Mouse (Mus musculus): ENCODE results near the gene Rgl2. TPM values are rescaled to one million over a fixed set of nuclear protein-coding genes. Genes with fewer than 3 reads are reported as not detected.

The Rgl2 gene
- polyA plus RNA-seq, 1 experiment, result 3.1 TPM

- no peaks in the 10 kb centered on the region for H3K9me3 ChIP-seq (ENCODE audit: control insufficient read depth, low read length)
- H3K4me1 ChIP-seq (ENCODE audit: control insufficient read depth), result peaks cover 23% of the 10 kb centered on the region
- H3K4me3 ChIP-seq (replicated peaks), result no peak overlapping the region
- H3K36me3 ChIP-seq (ENCODE audit: control insufficient read depth), result peaks cover 62% of the 10 kb centered on the region
- TF ChIP-seq TAL1 (IDR thresholded peaks at IDR 0.05; ENCODE audit: low read length) (no peak), GATA1 (IDR thresholded peaks at IDR 0.05; ENCODE audit: low read length) (no peak)
- H3K27me3 ChIP-seq (ENCODE audit: control insufficient read depth), result no peaks in the 10 kb centered on the region
Measured at GRCm38 (mm10) chr17:33959948-33960347, 30.6 kb downstream of the Rgl2 start.

- Histone ChIP-seq H3K9me3 (ENCODE audit: control insufficient read depth, low read length) (no peaks in the 10 kb centered on the region), H3K36me3 (ENCODE audit: control insufficient read depth) (peaks cover 70% of the 10 kb centered on the region), H3K27me3 (ENCODE audit: control insufficient read depth) (no peaks in the 10 kb centered on the region), H3K4me3 (replicated peaks) (no peak overlapping the region), H3K4me1 (ENCODE audit: control insufficient read depth) (peaks cover 9% of the 10 kb centered on the region)
- no peak for TF ChIP-seq TAL1 (IDR thresholded peaks at IDR 0.05; ENCODE audit: low read length)
- no peak for TF ChIP-seq GATA1 (IDR thresholded peaks at IDR 0.05; ENCODE audit: low read length)
Measured at GRCm38 (mm10) chr17:33962876-33963275, 33.5 kb downstream of the Rgl2 start.

- Histone ChIP-seq H3K4me1 (ENCODE audit: control insufficient read depth) (peaks cover 3% of the 10 kb centered on the region; the same call in 1 of the 2 replicates), H3K4me3 (replicated peaks) (no peak overlapping the region), H3K36me3 (ENCODE audit: control insufficient read depth) (peaks cover 46% of the 10 kb centered on the region), H3K9me3 (ENCODE audit: control insufficient read depth, low read length) (peaks cover 2% of the 10 kb centered on the region; the same call in 1 of the 2 replicates), H3K27me3 (ENCODE audit: control insufficient read depth) (no peaks in the 10 kb centered on the region; the same call in 1 of the 2 replicates)
- no peak for TF ChIP-seq TAL1 (IDR thresholded peaks at IDR 0.05; ENCODE audit: low read length)
- no peak for TF ChIP-seq GATA1 (IDR thresholded peaks at IDR 0.05; ENCODE audit: low read length)
Measured at GRCm38 (mm10) chr17:33965082-33965845, 35.9 kb downstream of the Rgl2 start.

GRCm38 (mm10) chr17:33965846-33966550 is 36.7 kb downstream of the Rgl2 start:
- no peak overlapping the region for H3K4me3 ChIP-seq (replicated peaks)
- peaks cover 3% of the 10 kb centered on the region; the same call in 1 of the 2 replicates for H3K9me3 ChIP-seq (ENCODE audit: control insufficient read depth, low read length)
- TF ChIP-seq GATA1 (IDR thresholded peaks at IDR 0.05; ENCODE audit: low read length) (no peak), TAL1 (IDR thresholded peaks at IDR 0.05; ENCODE audit: low read length) (no peak)
- peaks cover 3% of the 10 kb centered on the region; the same call in 1 of the 2 replicates for H3K4me1 ChIP-seq (ENCODE audit: control insufficient read depth)
- H3K36me3 ChIP-seq (ENCODE audit: control insufficient read depth), result peaks cover 40% of the 10 kb centered on the region
- H3K27me3 ChIP-seq (ENCODE audit: control insufficient read depth), result no peaks in the 10 kb centered on the region; the same call in 1 of the 2 replicates

- Histone ChIP-seq H3K4me3 (replicated peaks) (no peak overlapping the region), H3K9me3 (ENCODE audit: control insufficient read depth, low read length) (peaks cover 4% of the 10 kb centered on the region; the same call in 1 of the 2 replicates), H3K36me3 (ENCODE audit: control insufficient read depth) (peaks cover 21% of the 10 kb centered on the region), H3K4me1 (ENCODE audit: control insufficient read depth) (peaks cover 4% of the 10 kb centered on the region), H3K27me3 (ENCODE audit: control insufficient read depth) (no peaks in the 10 kb centered on the region; the same call in 1 of the 2 replicates)
- no peak for TF ChIP-seq TAL1 (IDR thresholded peaks at IDR 0.05; ENCODE audit: low read length)
- TF ChIP-seq GATA1 (IDR thresholded peaks at IDR 0.05; ENCODE audit: low read length), result no peak
Measured at GRCm38 (mm10) chr17:33968489-33968888, 39.1 kb downstream of the Rgl2 start.

GRCm38 (mm10) chr17:33968927-33969326 is 39.6 kb downstream of the Rgl2 start:
- TF ChIP-seq TAL1 (IDR thresholded peaks at IDR 0.05; ENCODE audit: low read length) (no peak), GATA1 (IDR thresholded peaks at IDR 0.05; ENCODE audit: low read length) (no peak)
- Histone ChIP-seq H3K4me1 (ENCODE audit: control insufficient read depth) (peaks cover 7% of the 10 kb centered on the region), H3K36me3 (ENCODE audit: control insufficient read depth) (peaks cover 19% of the 10 kb centered on the region), H3K4me3 (replicated peaks) (no peak overlapping the region), H3K27me3 (ENCODE audit: control insufficient read depth) (no peaks in the 10 kb centered on the region; the same call in 1 of the 2 replicates), H3K9me3 (ENCODE audit: control insufficient read depth, low read length) (peaks cover 5% of the 10 kb centered on the region; the same call in 1 of the 2 replicates)

- H3K4me3 ChIP-seq (replicated peaks), result no peak overlapping the region
- peaks cover 5% of the 10 kb centered on the region; the same call in 1 of the 2 replicates for H3K9me3 ChIP-seq (ENCODE audit: control insufficient read depth, low read length)
- no peak for TF ChIP-seq TAL1 (IDR thresholded peaks at IDR 0.05; ENCODE audit: low read length)
- TF ChIP-seq GATA1 (IDR thresholded peaks at IDR 0.05; ENCODE audit: low read length), result no peak
- H3K36me3 ChIP-seq (ENCODE audit: control insufficient read depth), result peaks cover 18% of the 10 kb centered on the region
- peaks cover 7% of the 10 kb centered on the region for H3K4me1 ChIP-seq (ENCODE audit: control insufficient read depth)
- H3K27me3 ChIP-seq (ENCODE audit: control insufficient read depth), result no peaks in the 10 kb centered on the region; the same call in 1 of the 2 replicates
Measured at GRCm38 (mm10) chr17:33969394-33969793, 40.1 kb downstream of the Rgl2 start.

GRCm38 (mm10) chr17:33972691-33973090 is 43.3 kb downstream of the Rgl2 start:
- H3K27me3 ChIP-seq (ENCODE audit: control insufficient read depth), result peaks cover 10% of the 10 kb centered on the region
- H3K36me3 ChIP-seq (ENCODE audit: control insufficient read depth), result no peaks in the 10 kb centered on the region
- H3K9me3 ChIP-seq (ENCODE audit: control insufficient read depth, low read length), result peaks cover 5% of the 10 kb centered on the region; the same call in 1 of the 2 replicates
- H3K4me3 ChIP-seq (replicated peaks), result no peak overlapping the region
- peaks cover 7% of the 10 kb centered on the region for H3K4me1 ChIP-seq (ENCODE audit: control insufficient read depth)
- TF ChIP-seq GATA1 (IDR thresholded peaks at IDR 0.05; ENCODE audit: low read length) (no peak), TAL1 (IDR thresholded peaks at IDR 0.05; ENCODE audit: low read length) (no peak)

GRCm38 (mm10) chr17:33973572-33973971 is 44.2 kb downstream of the Rgl2 start:
- H3K4me1 ChIP-seq (ENCODE audit: control insufficient read depth), result peaks cover 11% of the 10 kb centered on the region
- H3K27me3 ChIP-seq (ENCODE audit: control insufficient read depth), result peaks cover 19% of the 10 kb centered on the region
- H3K36me3 ChIP-seq (ENCODE audit: control insufficient read depth), result no peaks in the 10 kb centered on the region
- H3K9me3 ChIP-seq (ENCODE audit: control insufficient read depth, low read length), result peaks cover 5% of the 10 kb centered on the region; the same call in 1 of the 2 replicates
- no peak overlapping the region for H3K4me3 ChIP-seq (replicated peaks)
- no peak for TF ChIP-seq GATA1 (IDR thresholded peaks at IDR 0.05; ENCODE audit: low read length)
- no peak for TF ChIP-seq TAL1 (IDR thresholded peaks at IDR 0.05; ENCODE audit: low read length)
